Mouse (Mus musculus) left cerebral cortex, adult 2 months (tissue): ENCODE data around the gene Nfkbil1. TPM values are rescaled to one million over a fixed set of nuclear protein-coding genes. Genes with fewer than 3 reads are reported as not detected.

ENCODE experiments used
- DNase-seq, 2 experiments: peaks; one replicate each; pipeline ENCODE4 v3.0.0; 2021 to 2022; ENCODE audit warnings: low spot score in 2 of 2, mixed read lengths in 1 of 2; ENCODE audit errors: extremely low spot score in 1 of 2
- H3K27ac ChIP-seq: fragments of 200-600 bp; 2 replicates; pipeline ENCODE4 v1.8.1; 2022
- H3K4me3 ChIP-seq: fragments of 200-600 bp; 2 replicates; pipeline ENCODE4 v1.8.1; 2022
- CTCF ChIP-seq: fragments of 200-600 bp; IDR thresholded peaks from 2 replicates; pipeline ENCODE4 v1.8.1; 2022; ENCODE audit warnings: antibody characterized with exemption, mild to moderate bottlenecking, moderate library complexity
- intact Hi-C: fragments of 180-260 bp; cut with DNase I; formaldehyde crosslinking; loops from one replicate; pipeline ENCODE4 v1.15.1; 2025
- microRNA-seq, 2 experiments: library from miRNA; unstranded; fragments of <30 nt; microRNA quantifications; one replicate each; pipeline ENCODE4 v1.2.0; 2021
- total RNA-seq, 2 experiments: library from RNA; stranded (reverse); gene quantifications; 2 replicates each; pipeline ENCODE4 v1.2.3; 2021

Gene Nfkbil1
- total RNA-seq, 2 experiments from 2014 or later = 13.0 to 16.1 TPM

DNA sequence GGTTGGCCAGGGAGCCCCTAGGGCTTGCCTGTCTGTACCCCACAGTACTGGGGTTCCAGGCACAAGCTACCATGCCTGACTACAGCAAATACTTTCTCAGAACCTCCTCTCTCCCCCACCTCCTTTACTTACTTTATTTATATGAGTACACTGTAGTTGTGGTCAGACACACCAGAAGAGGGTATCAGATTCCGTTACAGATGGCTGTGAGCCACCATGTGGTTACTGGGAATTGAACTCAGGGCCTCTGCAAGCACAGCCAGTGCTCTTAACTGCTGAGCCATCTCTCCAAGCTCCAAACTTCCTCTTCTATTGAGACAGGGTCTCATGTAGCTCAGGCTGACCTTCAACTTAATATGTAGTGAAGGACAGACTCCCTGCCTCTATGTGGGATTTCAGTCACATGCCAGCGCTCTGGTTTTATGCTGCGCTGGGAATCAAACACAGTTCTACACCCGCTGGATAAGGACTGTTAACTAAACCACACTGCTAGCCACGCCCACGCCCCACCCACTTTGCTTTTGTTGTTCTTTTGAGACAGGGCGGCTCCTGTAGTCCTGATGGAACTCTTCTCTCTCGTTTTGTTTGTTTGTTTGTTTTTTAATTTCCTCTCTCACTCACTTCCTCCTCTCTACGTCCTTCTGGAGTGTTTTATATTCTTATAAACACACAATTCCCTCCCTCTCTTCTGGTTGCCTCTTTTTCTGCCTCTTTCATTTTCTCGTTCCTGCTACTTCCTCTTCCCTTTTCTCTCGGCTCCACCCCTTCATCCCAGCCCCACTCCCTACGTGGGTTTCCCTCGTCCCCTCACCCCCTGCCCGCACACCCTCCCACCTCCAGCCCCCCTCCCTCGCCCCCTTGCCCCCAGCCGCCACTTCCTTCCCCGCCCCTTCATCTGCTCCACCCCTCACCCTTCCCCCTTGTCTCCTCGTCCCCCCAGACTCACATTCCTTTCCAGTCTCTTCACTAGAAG, 49.7 kb downstream of the Nfkbil1 start:
- intact Hi-C loops = no loop called here
- TF ChIP-seq CTCF = no peak
- Histone ChIP-seq H3K27ac (no peak overlapping the region), H3K4me3 (peak overlapping the region; percentile 39)
- DNase-seq = no peak

DNA sequence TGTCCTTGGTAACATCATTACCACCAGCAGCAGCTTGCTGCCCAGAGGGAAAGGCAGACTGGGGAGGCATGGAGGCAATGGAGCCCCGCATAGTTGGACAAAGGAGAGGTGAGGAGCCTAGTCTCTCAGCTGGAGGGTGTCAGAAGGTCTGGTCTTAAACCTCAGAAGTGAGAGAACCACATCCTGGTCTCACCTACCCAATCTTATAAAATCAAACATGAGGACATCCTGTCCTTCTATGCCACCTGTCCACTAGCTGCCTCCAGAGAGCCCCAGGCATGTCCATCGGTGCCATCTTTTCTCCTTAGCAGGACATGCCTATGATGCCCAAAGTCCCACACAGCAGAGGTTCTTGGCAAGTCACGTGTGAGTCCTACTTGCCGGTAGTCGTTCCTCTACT, 55.5 kb downstream of the Nfkbil1 start:
- intact Hi-C loops = no loop called here
- Histone ChIP-seq H3K4me3 (no peak overlapping the region), H3K27ac (no peak overlapping the region)
- no peak for TF ChIP-seq CTCF
- DNase-seq = no peak

GRCm38 (mm10) chr17:35178528-35178927, 57.1 kb downstream of the Nfkbil1 start:
- DNase-seq = peak in 1 of 2 experiments; percentile 58
- intact Hi-C loops = loop anchor here (1.0 kb wide), 1 partner anchor 54 kb away; no protein-coding TSS in a partner anchor
- TF ChIP-seq CTCF = peak; percentile 83

DNA sequence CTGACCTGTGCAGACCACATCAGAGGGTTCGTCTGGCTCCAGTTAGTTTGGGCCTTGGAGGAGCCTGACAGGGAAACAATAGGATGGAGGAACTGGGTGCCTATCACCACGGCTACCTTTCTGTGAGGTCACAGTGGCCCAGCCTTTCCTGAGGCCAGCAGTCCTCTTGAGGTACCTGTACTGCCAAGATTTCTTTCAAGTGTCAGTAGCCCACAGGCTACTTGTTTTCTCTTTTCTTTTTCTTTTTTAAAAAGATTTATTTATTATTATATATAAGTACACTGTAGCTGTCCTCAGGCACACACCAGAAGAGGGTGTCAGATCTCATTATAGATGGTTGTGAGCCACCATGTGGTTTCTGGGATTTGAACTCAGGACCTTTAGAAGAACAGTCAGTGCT, 59.6 kb downstream of the Nfkbil1 start, which contains the start of gene Aif1:
Gene Aif1, minus strand, starts transcription at position 101 of the 400 bp plus-strand sequence.
- Histone ChIP-seq H3K27ac (no peak within 1 kb of the TSS), H3K4me3 (no peak within 1 kb of the TSS)
- intact Hi-C loops = no loop called here
- DNase-seq = no peak
- no peak for TF ChIP-seq CTCF

More at GRCm38 (mm10) chr17:35178528-35178927, 57.1 kb downstream of the Nfkbil1 start:
- no peak overlapping the region for H3K27ac ChIP-seq
- H3K4me3 ChIP-seq = no peak overlapping the region

DNA sequence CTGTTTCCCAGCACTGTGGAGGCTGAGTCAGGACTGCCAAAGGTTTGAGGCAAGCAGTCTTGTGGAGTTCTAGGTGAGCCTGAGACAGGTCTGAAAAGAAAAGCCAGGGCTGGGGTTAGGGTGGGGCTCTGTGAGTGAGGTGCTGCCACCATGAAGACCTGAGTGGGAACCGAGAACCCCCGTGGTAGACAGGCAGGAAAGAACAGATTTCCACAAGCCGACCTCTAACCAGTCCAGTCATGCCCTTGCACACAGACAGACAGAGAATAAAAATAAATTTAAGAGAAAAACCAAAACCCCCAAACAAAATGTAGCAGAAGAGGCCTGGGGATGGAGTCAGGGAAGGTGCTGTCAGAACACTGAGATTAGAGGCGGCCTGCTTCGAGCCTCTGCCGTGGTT, 60.2 kb downstream of the Nfkbil1 start:
- DNase-seq = no peak
- Histone ChIP-seq H3K27ac (no peak overlapping the region), H3K4me3 (no peak overlapping the region)
- intact Hi-C loops = no loop called here
- TF ChIP-seq CTCF = no peak

- no peak for DNase-seq
- H3K4me3 ChIP-seq = no peak overlapping the region
- no peak for TF ChIP-seq CTCF
- intact Hi-C loops = no loop called here
- peak overlapping the region; percentile 77; the same call in 1 of the 2 replicates for H3K27ac ChIP-seq
Observed at GRCm38 (mm10) chr17:35174201-35174977, 61.2 kb downstream of the Nfkbil1 start.

DNA sequence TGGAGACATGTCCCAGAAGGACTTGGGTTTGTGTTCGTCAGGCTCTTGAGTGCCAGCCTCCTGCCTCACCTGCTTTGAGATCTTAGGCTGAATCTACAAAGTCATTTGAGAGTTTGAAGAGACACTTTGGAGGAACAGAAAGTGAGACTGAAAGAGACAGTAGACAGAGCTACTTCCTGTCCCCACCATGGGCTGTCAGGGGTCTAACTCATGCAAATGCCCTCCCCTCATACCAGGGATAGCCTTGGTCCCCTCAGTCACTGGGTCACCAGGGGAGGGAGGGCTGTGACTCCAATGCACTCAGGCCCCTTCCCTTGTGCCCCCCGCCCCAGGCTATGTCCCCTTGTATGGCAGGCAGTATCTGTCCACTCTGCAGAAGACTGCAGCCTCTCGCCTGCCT, 62.3 kb downstream of the Nfkbil1 start:
- no peak for DNase-seq
- intact Hi-C loops = no loop called here
- Histone ChIP-seq H3K27ac (peak overlapping the region; percentile 77), H3K4me3 (no peak overlapping the region)
- no peak for TF ChIP-seq CTCF

GRCm38 (mm10) chr17:35172445-35173234, 63.0 kb downstream of the Nfkbil1 start:
- Histone ChIP-seq H3K27ac (peak overlapping the region; percentile 77), H3K4me3 (peak overlapping the region; percentile 14; the same call in 1 of the 2 replicates)
- peak; percentile 54 to 55 for DNase-seq
- no peak for TF ChIP-seq CTCF
- intact Hi-C loops = no loop called here

Small RNAs within 50 kb of the gene (microRNA-seq; reads per million reads assigned to microRNA genes)
- 0 reads per million in 2 experiments for gene Mir6973a
- 0 to 0.24 reads per million in 2 experiments for gene Mir6974
- 0.96 to 1.5 reads per million in 2 experiments for gene Mir6975
- gene Mir8094 = 0 reads per million in 2 experiments

Other genes with a start within 250 kb of the Nfkbil1 start
- gene Vars, start 234.8 kb downstream of the Nfkbil1 start, total RNA-seq = 10 to 100 TPM; 44.1 to 46.6 TPM
- gene Vwa7, start 219.2 kb downstream of the Nfkbil1 start, total RNA-seq = under 1 TPM; 0.40 to 0.43 TPM
- gene Sapcd1, start 207.8 kb downstream of the Nfkbil1 start, total RNA-seq = under 1 TPM in 1 of 2 experiments, not detected in 1; 0.59 TPM
- gene Msh5, start 189.0 kb downstream of the Nfkbil1 start, total RNA-seq = under 1 TPM; 0.27 to 0.56 TPM
- gene Clic1, start 185.8 kb downstream of the Nfkbil1 start, total RNA-seq = 1 to 10 TPM; 7.4 to 8.3 TPM
- gene Ddah2, start 176.8 kb downstream of the Nfkbil1 start, total RNA-seq = 10 to 100 TPM; 10.1 to 11.0 TPM
- not detected for gene Ly6g6c, start 170.4 kb downstream of the Nfkbil1 start, total RNA-seq
- not detected for gene Mpig6b, start 169.6 kb downstream of the Nfkbil1 start, total RNA-seq
- gene Ly6g6e, start 158.9 kb downstream of the Nfkbil1 start, total RNA-seq = 1 to 10 TPM; 2.1 to 3.6 TPM
- gene Ly6g6d, start 157.7 kb downstream of the Nfkbil1 start, total RNA-seq = 1 to 10 TPM in 1 of 2 experiments, under 1 TPM in 1; 0.70 to 1.1 TPM
- gene Ly6g6f, start 150.2 kb downstream of the Nfkbil1 start, total RNA-seq = under 1 TPM in 1 of 2 experiments, not detected in 1; 0.29 TPM
- gene Abhd16a, start 146.5 kb downstream of the Nfkbil1 start, total RNA-seq = 100 to 1,000 TPM; 109 to 117 TPM
- not detected for gene Ly6g5c, start 127.5 kb downstream of the Nfkbil1 start, total RNA-seq
- under 1 TPM; 0.79 TPM for gene Ly6g5b, start 120.4 kb downstream of the Nfkbil1 start, total RNA-seq
- 10 to 100 TPM; 14.8 to 15.0 TPM for gene Gpank1, start 114.3 kb downstream of the Nfkbil1 start, total RNA-seq
- gene Csnk2b, start 113.7 kb downstream of the Nfkbil1 start, total RNA-seq = 100 to 1,000 TPM; 177 to 187 TPM
- gene D17H6S53E, start 109.4 kb downstream of the Nfkbil1 start, total RNA-seq = 10 to 100 TPM; 27.0 to 28.5 TPM
- not detected for gene Apom, start 103.7 kb downstream of the Nfkbil1 start, total RNA-seq
- 100 to 1,000 TPM; 304 to 307 TPM for gene Bag6, start 100.6 kb downstream of the Nfkbil1 start, total RNA-seq
- 100 to 1,000 TPM; 285 to 321 TPM for gene Prrc2a, start 70.9 kb downstream of the Nfkbil1 start, total RNA-seq
- gene Aif1, start 59.7 kb downstream of the Nfkbil1 start, total RNA-seq = 10 to 100 TPM in 1 of 2 experiments, 1 to 10 TPM in 1; 8.0 to 14.4 TPM
- 1 to 10 TPM; 6.4 to 7.4 TPM for gene Lst1, start 47.4 kb downstream of the Nfkbil1 start, total RNA-seq
- under 1 TPM; 0.79 to 0.86 TPM for gene Ltb, start 41.4 kb downstream of the Nfkbil1 start, total RNA-seq
- gene Tnf, start 33.8 kb downstream of the Nfkbil1 start, total RNA-seq = not detected
- under 1 TPM; 0.41 to 0.65 TPM for gene Lta, start 30.4 kb downstream of the Nfkbil1 start, total RNA-seq
- gene Gm16181, start 15.0 kb downstream of the Nfkbil1 start, total RNA-seq = not detected
- gene Atp6v1g2, start 2.1 kb downstream of the Nfkbil1 start, total RNA-seq = 100 to 1,000 TPM; 549 to 569 TPM
- 100 to 1,000 TPM; 215 TPM for gene Ddx39b, start 6.0 kb upstream of the Nfkbil1 start, total RNA-seq
- 10 to 100 TPM; 20.3 to 25.3 TPM for gene H2-D1, start 26.9 kb upstream of the Nfkbil1 start, total RNA-seq
- gene H2-Q1, start 84.6 kb upstream of the Nfkbil1 start, total RNA-seq = under 1 TPM in 1 of 2 experiments, not detected in 1; 0.79 TPM
- gene H2-Q2, start 106.5 kb upstream of the Nfkbil1 start, total RNA-seq = 1 to 10 TPM in 1 of 2 experiments, under 1 TPM in 1; 0.54 to 1.1 TPM
- 1 to 10 TPM; 2.2 to 3.1 TPM for gene H2-Q4, start 143.8 kb upstream of the Nfkbil1 start, total RNA-seq
- under 1 TPM in 1 of 2 experiments, not detected in 1; 0.59 TPM for gene H2-Q6, start 189.1 kb upstream of the Nfkbil1 start, total RNA-seq
- under 1 TPM; 0.47 to 0.57 TPM for gene H2-Q7, start 203.4 kb upstream of the Nfkbil1 start, total RNA-seq
- under 1 TPM; 0.43 to 0.75 TPM for gene H2-Q10, start 234.3 kb upstream of the Nfkbil1 start, total RNA-seq